Mouse (Mus musculus) 3T3-L1 (cell line): ENCODE data around the gene Arhgef15.
"Not testable (repeated sequence)": the region's sequence is repeated elsewhere in the genome, so short reads cannot be mapped to it uniquely, and the experiment has no call there.

Source experiments
- DNase-seq: peaks from one replicate; pipeline ENCODE4 v3.0.0-alpha.2; 2015; ENCODE audit warnings: low read depth, low spot score

Gene Arhgef15

GRCm38 (mm10) chr11:68965845-68966244 is 8.6 kb upstream of the Arhgef15 start:
- peak; percentile 83 for DNase-seq

DNA sequence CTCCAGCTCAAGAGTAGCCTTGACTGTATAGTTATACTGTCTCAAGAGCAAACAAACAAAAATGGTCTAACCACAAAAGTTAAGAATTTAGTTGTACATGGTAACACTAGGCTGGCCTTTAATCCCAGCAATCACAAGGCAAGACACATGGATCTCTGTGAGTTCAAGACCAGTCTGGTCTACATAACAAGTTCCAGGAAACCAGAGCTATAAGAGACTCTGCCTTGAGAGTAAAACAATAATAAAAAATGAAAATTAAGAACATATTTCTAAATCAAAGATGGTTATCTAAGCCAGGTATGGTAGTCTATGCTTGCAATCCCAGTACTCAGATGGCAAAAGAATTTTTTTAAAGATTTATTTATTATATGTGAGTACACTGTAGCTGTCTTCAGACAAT is 7.8 kb upstream of the Arhgef15 start:
- DNase-seq: no peak

DNA sequence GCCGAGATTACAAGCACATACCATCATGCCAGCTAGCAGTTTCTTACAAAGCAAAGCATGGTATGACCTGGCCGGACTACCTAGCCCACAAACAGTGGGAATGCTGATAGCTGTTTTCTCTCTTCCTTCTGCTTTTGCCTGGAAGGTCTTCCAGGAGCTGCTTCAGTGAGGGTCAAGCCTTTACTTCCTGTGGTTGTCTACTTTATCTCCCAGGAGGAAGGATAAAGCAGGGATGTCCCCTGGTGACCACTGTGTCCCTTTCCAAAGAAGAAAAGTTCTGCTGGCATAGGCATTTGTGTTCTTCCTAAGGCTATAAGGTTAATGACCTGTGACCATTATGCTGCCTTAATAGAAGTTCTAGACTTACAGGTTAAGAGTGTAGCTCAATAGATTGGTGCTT is 6.1 kb upstream of the Arhgef15 start:
- DNase-seq: no peak

DNA sequence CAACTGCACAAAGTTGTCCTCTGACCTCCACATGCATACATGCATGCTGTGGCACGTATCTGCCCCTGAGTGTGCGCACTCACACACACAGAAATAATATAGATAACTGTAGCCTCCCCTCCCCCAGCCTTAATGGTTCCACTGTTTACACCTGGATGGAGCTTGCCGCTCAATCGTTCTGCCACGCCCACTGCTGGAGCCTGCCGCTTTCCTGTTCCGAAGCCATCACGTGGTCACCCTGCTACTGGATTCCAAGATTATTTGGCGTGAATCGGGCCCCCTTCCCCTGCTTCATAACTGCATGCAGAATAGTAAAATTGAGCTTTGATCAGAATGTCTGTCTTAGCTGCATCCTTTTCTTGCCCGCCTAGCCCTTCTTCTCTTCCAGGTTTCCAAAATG is 4.9 kb upstream of the Arhgef15 start:
- not testable (repeated sequence) for DNase-seq

DNA sequence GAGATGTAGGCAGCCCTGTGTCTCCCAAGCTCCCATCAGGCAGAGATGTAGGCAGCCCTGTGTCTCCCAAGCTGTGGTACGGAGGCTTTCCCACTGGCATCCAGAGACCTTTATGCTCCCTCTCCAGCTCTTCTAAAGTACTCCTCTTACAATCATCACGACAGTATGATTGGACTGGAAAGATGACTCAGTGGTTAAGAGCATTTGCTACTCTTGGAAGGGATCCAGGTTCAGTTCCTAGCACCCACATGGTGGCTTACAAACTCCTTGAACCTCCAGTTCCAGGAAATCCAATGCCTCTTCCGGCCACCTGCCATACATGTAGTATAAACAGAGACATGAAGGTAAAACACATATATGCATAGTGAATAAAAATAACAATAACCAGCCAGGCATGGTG is 4.3 kb upstream of the Arhgef15 start:
- peak; percentile 79 for DNase-seq

GRCm38 (mm10) chr11:68957971-68958370 is 691 bp upstream of the Arhgef15 start:
- DNase-seq: no peak

DNA sequence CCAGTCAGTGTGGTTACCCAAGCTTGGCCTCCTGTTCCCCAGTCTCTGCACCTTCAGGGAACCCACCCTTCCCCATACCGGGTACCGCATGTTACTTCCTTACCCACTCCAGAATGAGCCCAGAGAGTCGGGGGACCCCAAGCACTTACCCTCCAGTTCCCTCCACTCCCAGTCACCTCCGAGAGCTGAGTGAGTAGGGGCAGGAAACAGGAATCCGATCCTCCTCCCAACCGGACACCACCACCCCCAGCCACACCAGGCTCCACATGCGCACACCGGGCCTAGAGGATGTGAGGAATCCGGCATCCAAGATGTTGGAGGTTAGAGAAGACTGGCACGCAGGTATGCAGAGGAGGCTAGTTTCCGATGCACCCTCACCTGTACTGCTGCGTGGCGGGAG is 583 bp downstream of the Arhgef15 start:
- DNase-seq: no peak

DNA sequence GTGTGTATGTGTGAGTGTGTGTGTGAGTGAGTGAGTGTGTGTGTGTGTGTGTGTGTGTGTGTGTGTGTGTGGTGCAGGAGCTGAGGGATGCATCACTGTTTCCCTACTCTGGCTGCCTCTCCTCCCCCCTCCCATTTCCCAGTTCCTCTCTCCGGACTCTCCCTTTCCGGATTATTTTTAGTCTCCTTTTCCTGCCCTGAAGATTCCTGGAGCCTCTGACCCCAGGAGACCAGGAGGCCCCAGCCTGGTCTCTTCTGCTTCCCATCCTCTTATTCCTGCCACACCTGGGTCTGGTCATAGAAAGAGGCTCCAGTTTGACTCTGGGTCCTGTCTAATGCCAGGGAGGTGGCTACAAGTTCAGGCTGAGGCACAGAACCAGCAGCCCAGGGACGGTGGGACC is 1.2 kb downstream of the Arhgef15 start:
- DNase-seq: no peak

- no peak for DNase-seq
Observed at GRCm38 (mm10) chr11:68955473-68955872, 1.8 kb downstream of the Arhgef15 start.

- DNase-seq: no peak
Observed at GRCm38 (mm10) chr11:68954408-68954807, 2.9 kb downstream of the Arhgef15 start.

DNA sequence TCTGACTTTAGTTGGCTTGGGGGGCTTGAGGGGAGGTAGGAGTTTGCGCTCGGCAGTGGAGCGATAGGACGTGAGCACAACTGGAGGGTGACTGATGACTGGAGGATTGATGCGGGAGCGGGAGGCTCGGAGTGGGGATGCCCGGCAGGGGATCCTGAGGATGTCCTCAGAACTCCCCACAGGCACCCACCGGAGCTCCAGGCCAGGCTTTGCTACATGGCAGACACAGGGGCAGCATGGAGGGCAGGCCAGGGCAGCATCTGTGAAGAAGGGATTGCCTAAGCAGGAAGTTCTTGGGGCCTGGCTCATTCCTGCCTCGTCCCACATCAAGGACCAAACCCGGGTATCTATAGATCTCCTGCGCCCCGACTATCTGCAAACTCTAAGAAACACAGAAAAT is 3.4 kb downstream of the Arhgef15 start:
- DNase-seq: no peak

DNA sequence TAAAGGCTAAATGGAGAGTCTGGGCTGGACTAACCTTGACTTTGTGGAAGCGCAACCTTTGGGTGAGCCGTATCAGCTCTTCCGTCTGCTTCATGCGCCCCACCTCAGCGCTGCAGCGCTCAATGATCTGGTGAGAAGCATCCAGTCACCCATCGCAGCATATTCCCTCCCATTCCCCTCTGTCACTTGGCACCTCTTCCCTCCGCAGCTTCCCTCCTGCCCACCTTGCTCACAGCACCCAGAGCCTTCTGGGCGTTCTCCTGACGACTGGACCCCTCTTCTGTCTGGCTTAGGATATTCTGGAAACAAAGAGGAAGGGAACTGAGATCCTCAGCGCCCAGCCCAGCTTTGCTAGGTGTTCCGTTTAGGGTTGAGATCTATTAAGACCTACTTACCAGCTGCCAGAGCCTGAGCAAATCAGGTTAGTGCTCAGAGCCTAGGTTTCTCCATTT is 9.7 kb downstream of the Arhgef15 start:
- peak; percentile 24 for DNase-seq

GRCm38 (mm10) chr11:68946806-68947440 is 10.4 kb downstream of the Arhgef15 start:
- peak; percentile 92 for DNase-seq

DNA sequence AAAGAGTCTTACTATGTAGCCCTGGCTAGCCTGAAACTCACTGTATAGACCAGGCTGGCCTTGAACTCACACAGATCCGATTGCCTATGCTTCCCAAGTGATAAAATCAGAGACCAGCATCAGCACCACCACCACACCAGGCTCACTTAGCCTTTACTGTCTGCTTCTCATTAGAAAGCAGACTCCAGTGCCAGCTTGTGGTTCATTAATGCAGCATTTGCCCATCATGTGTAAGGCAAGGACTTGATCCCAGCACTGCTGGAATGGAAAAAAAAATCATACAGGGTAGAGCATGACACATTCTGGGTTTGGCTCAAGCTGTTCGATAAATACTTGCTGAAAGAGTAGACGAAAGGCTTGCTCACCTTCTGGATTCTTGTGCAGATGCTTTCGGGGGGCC is 11.3 kb downstream of the Arhgef15 start:
- DNase-seq: peak; percentile 61

DNA sequence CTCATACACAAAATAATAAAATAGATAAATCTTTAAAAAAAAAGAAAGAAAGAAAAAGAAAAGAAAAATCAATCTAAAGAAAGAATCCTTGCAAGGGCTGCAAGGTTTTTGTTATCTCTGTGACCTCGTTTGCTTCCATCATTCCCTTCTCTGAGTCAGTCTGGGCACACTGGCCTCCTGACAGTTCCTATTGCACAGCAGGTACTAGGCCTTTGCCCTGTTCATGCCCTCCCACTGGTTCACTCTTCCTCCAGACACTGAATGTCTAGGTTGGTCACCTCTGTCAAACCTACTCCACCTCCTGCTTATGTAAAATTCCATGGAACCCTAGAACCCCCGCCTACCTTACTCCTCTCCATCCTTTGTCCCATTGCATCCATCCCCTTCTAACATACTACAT is 12.0 kb downstream of the Arhgef15 start:
- no peak for DNase-seq

DNA sequence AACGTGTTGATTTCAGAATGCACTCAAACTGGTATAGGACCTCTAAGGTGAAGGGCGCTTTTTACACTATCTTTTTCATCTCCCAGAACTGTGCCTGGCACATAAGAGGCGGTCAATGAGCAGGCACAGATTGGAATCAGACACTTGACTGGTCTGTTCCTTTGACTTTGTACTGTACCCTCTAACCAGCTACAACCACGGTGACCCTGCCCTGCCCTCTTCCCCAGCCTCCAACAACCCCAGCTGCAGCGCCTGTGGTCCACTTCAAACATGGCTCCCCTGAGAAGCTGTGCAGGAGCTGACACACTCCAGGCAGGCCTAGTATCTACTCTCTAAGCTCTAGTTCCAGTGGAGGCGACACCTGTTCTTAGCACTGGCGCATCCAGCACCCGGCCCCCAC is 14.5 kb downstream of the Arhgef15 start:
- DNase-seq: no peak

DNA sequence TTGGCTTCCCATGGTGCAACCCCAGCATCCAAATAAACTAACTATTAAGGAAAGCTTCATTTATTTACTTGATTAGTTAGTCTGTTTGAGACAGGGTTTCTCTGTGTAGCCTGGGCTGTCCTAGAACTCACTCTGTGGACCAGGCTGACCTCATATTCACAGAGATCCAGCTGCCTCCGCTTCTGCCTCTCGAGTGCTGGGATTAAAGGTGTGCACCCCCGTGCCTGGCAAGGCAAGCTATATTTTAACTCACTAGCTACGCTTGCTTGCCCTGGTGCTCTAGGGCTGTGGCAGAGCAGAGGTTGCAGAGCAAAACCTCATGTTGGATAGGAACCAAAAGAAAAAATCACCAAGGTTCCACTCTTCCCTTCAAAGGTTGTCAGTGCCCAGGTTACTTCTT is 16.8 kb downstream of the Arhgef15 start:
- DNase-seq: no peak

GRCm38 (mm10) chr11:68939451-68940304 is 17.6 kb downstream of the Arhgef15 start:
- DNase-seq: peak; percentile 96

GRCm38 (mm10) chr11:68936951-68937350 is 20.3 kb downstream of the Arhgef15 start:
- not testable (repeated sequence) for DNase-seq

GRCm38 (mm10) chr11:68933885-68934507 is 23.3 kb downstream of the Arhgef15 start:
- no peak for DNase-seq

DNA sequence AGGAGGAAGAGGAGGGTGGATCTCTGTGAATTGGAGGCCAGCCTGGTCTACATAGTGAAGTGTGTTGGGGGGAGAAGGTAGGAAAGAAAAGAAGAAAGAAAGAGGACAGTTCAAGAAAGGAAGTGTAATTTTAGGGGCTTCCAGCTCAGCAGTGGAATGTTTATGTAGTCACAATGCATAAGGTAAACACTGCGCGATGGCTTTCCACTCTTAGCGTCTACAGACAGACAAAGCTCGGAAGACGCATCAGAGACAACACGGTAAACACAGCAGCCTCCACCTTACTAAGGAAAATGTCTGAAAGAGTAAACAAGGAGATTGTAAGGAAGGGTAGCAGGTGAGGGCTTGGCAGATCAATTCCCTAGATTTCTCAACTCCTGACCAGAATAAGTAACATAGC is 27.3 kb downstream of the Arhgef15 start:
- no peak for DNase-seq

GRCm38 (mm10) chr11:68926981-68927380 is 30.3 kb downstream of the Arhgef15 start, which contains the start of gene Odf4:
TSS of gene Odf4 (minus strand) at chr11:68927081.
- DNase-seq: no peak

DNA sequence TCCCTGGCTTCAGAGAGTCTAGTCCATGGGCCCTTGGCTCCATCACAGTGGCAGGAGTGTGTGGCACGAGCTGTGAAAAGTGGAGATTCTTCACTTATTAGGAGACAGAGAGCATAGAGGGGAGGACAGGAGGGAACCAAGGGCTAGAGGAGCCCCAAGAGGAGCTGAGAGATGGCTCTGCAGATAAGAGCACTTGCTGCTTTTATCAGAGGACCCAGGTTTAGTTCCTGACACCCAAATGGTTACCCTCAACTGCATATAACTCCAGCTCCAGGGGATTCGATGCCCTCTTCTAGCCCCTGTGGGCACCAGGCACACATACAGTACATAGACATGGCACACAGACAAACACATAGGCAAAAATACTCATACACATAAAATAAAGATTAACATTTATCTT is 32.5 kb downstream of the Arhgef15 start:
- DNase-seq: no peak
